Mouse (Mus musculus) stomach, postnatal 0 days (tissue): ENCODE data around the gene Fcamr. TPM values are rescaled to one million over a fixed set of nuclear protein-coding genes. Genes with fewer than 3 reads are reported as not detected.

ENCODE experiments used
- ATAC-seq: fragments of 200-750 bp; cut with Nextera tagmentation; 2 replicates; pipeline ENCODE4 v1.8.0; 2017; ENCODE audit not compliant: low FRiP score, low TSS enrichment
- DNase-seq: peaks from one replicate; pipeline ENCODE4 v3.0.0-alpha.2; 2016; ENCODE audit warnings: low spot score
- H3K27ac ChIP-seq: fragments of 300-500 bp; sonication (generic); replicated peaks from 2 replicates; pipeline ENCODE4 v1.5.1; 2014; ENCODE audit warnings: mild to moderate bottlenecking, control low read depth
- H3K27me3 ChIP-seq: fragments of 300-500 bp; sonication (generic); 2 replicates; pipeline ENCODE4 v1.6.1; 2014; ENCODE audit warnings: low read length; ENCODE audit not compliant: control insufficient read depth, insufficient read depth
- H3K36me3 ChIP-seq: fragments of 300-500 bp; sonication (generic); 2 replicates; pipeline ENCODE4 v1.6.1; 2014; ENCODE audit warnings: low read length, mixed read lengths; ENCODE audit not compliant: control insufficient read depth, insufficient read depth
- H3K4me1 ChIP-seq: fragments of 300-500 bp; sonication (generic); replicated peaks from 2 replicates; pipeline ENCODE4 v1.6.1; 2014; ENCODE audit warnings: antibody characterized with exemption; ENCODE audit not compliant: control insufficient read depth, insufficient read depth
- H3K4me2 ChIP-seq: fragments of 300-500 bp; sonication (generic); replicated peaks from 2 replicates; pipeline ENCODE4 v1.6.1; 2014; ENCODE audit warnings: low read depth, mild to moderate bottlenecking, control low read depth, moderate library complexity
- H3K4me3 ChIP-seq: fragments of 300-500 bp; sonication (generic); 2 replicates; pipeline ENCODE4 v1.5.1; 2014; ENCODE audit warnings: low read depth, low read length, control low read depth
- H3K9ac ChIP-seq: fragments of 300-500 bp; sonication (generic); 2 replicates; pipeline ENCODE4 v1.6.1; 2014; ENCODE audit warnings: mild to moderate bottlenecking, low read length, control low read depth, mixed read lengths
- H3K9me3 ChIP-seq: fragments of 300-500 bp; sonication (generic); 2 replicates; pipeline ENCODE4 v1.6.1; 2016; ENCODE audit warnings: low read length; ENCODE audit not compliant: control insufficient read depth
- CTCF ChIP-seq: IDR thresholded peaks from 2 replicates; pipeline ENCODE4 v1.5.1; 2016; ENCODE audit warnings: antibody characterized with exemption, low read depth, mild to moderate bottlenecking, moderate library complexity
- EP300 ChIP-seq: optimal IDR thresholded peaks from 2 replicates; pipeline ENCODE3; 2016; ENCODE audit warnings: antibody characterized with exemption
- WGBS: fragments of 180-500 bp; shearing (Covaris S2); extraction: QIAGEN DNeasy Blood & Tissue Kit; methylation state at CpG from one replicate; pipeline ENCODE4 v1.1.7; 2014; 5-methylcytosine and 5-hydroxymethylcytosine counted together
- polyA plus RNA-seq: library from polyadenylated mRNA; unstranded; fragments of >200 nt; fragmentation: Nextera tagmentation; extraction: Ambion mirVana; gene quantifications from 2 replicates; pipeline ENCODE4 v1.2.1, GENCODE M21; 2015

Gene Fcamr
- polyA plus RNA-seq, 1 experiment from 2014 or later = 0.24 TPM

DNA sequence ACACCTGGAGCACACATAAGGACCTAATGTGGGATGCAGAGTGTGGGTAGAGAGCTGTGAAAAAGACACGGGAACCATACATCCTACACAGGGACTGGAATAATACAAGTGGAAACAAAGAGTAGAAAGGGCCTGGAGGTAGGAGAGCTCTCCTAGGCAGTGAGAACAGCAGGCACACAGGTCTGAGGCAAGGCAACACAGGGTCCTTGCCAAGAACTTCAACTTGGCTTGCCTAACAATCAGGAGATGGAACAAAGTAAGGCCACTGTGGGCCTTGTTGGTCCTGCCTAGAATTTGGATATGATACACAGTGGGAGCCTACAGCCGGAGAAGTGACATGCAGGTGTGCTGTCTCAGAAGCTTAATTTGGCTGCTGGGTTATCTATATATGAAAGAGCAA, 30.8 kb upstream of the Fcamr start:
- no peak overlapping the region for H3K9ac ChIP-seq
- TF ChIP-seq EP300 (no peak), CTCF (no peak)
- 66% methylated on average over 2 of the region's 2 CpGs for WGBS
- H3K27ac ChIP-seq = peak overlapping the region; percentile 78
- no peaks in the 10 kb centered on the region for H3K9me3 ChIP-seq
- DNase-seq (no peak), ATAC-seq (no peak)
- H3K27me3 ChIP-seq = no peaks in the 10 kb centered on the region
- no peak overlapping the region for H3K4me2 ChIP-seq
- H3K4me3 ChIP-seq = no peak overlapping the region
- no peaks in the 10 kb centered on the region for H3K36me3 ChIP-seq
- H3K4me1 ChIP-seq = no peaks in the 10 kb centered on the region

- Histone ChIP-seq H3K9ac (no peak overlapping the region), H3K4me3 (no peak overlapping the region), H3K4me1 (no peaks in the 10 kb centered on the region), H3K36me3 (no peaks in the 10 kb centered on the region), H3K27me3 (no peaks in the 10 kb centered on the region), H3K9me3 (no peaks in the 10 kb centered on the region), H3K4me2 (no peak overlapping the region), H3K27ac (peak overlapping the region; percentile 78)
- ATAC-seq (peak; percentile 85), DNase-seq (peak; percentile 61)
- TF ChIP-seq CTCF (no peak), EP300 (peak; percentile 95)
- 63% methylated on average over 4 of the region's 4 CpGs for WGBS
Observed at GRCm38 (mm10) chr1:130770487-130770886, 30.2 kb upstream of the Fcamr start.

DNA sequence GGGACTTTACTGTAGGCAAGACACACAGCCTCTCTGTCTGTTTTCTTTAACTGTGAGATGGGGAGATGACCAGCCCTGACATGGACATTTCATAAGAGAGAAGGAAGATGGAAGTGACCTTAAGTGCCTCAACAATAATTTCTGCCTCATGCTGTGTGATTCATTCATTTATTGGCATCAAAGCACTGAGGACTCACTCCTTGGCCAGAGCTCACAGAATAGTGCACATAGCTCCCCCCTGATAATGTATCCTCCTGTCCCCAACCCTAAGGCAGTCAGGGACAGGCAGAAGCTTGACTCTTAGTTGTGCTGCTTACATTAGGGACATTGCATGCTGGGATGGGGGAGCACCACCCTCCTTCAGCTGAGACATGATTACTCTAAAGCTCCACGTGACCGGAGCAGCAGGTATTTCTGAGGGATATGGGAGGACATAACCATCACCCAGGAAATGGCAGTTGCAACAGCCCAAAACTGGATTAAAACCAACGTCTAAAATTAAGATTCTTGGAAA, 29.7 kb upstream of the Fcamr start:
- 49% methylated on average over 3 of the region's 3 CpGs for WGBS
- DNase-seq (no peak), ATAC-seq (peak; percentile 41)
- no peak overlapping the region for H3K4me3 ChIP-seq
- no peak overlapping the region for H3K9ac ChIP-seq
- no peak for TF ChIP-seq EP300
- TF ChIP-seq CTCF = no peak
- no peaks in the 10 kb centered on the region for H3K9me3 ChIP-seq
- H3K27me3 ChIP-seq = no peaks in the 10 kb centered on the region
- no peak overlapping the region for H3K4me2 ChIP-seq
- no peaks in the 10 kb centered on the region for H3K4me1 ChIP-seq
- peak overlapping the region; percentile 45; the same call in 1 of the 2 replicates for H3K27ac ChIP-seq
- no peaks in the 10 kb centered on the region for H3K36me3 ChIP-seq

GRCm38 (mm10) chr1:130775234-130775633, 25.5 kb upstream of the Fcamr start:
- no peak for DNase-seq
- WGBS = 64% methylated on average over 2 of the region's 2 CpGs

DNA sequence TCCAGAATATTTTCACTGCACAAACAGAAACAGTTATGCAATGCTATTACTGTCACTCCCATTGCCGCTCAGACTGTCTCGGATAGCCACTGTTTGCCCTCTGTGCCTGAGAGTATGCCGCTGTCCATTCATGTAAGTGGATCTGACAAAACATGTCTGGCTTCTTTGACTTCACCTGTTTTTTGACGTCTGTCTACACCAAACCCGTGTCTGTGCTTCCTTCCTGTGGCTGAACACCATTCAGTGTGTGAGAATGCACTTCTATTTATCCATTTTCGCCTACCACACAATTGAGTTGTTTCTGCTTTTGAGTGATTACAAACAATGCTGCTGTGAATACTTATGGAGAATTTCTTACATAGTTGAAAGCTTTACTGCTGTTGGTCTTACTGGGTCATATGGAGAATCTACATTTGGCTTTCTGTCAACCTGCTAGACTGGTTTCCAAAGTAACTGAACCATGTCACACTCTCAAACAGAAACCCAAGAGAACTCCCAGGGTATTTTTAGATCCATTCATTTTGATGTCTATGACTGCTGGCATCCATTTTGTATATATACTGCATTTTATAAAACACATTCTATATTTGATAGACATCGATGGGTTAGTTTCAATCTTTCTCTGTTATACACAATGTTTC, 24.9 kb upstream of the Fcamr start:
- peak overlapping the region; percentile 58; the same call in 1 of the 2 replicates for H3K27ac ChIP-seq
- no peaks in the 10 kb centered on the region for H3K27me3 ChIP-seq
- no peaks in the 10 kb centered on the region for H3K9me3 ChIP-seq
- no peak overlapping the region for H3K4me3 ChIP-seq
- no peak for ATAC-seq
- no peak overlapping the region for H3K4me2 ChIP-seq
- TF ChIP-seq CTCF (no peak), EP300 (no peak)
- WGBS = 65% methylated on average over 7 of the region's 7 CpGs
- H3K9ac ChIP-seq = no peak overlapping the region
- DNase-seq = no peak
- no peaks in the 10 kb centered on the region for H3K4me1 ChIP-seq
- H3K36me3 ChIP-seq = no peaks in the 10 kb centered on the region

More at GRCm38 (mm10) chr1:130775234-130775633, 25.5 kb upstream of the Fcamr start:
- ATAC-seq = no peak
- Histone ChIP-seq H3K36me3 (no peaks in the 10 kb centered on the region), H3K9me3 (no peaks in the 10 kb centered on the region), H3K27me3 (no peaks in the 10 kb centered on the region), H3K27ac (no peak overlapping the region), H3K9ac (no peak overlapping the region), H3K4me2 (no peak overlapping the region), H3K4me1 (no peaks in the 10 kb centered on the region), H3K4me3 (no peak overlapping the region)
- TF ChIP-seq CTCF (no peak), EP300 (no peak)

GRCm38 (mm10) chr1:130776645-130777044, 24.1 kb upstream of the Fcamr start:
- TF ChIP-seq EP300 (no peak), CTCF (peak; percentile 70)
- H3K9ac ChIP-seq = no peak overlapping the region
- ATAC-seq (peak; percentile 69; the same call in 1 of the 2 replicates), DNase-seq (no peak)
- no peaks in the 10 kb centered on the region for H3K4me1 ChIP-seq
- H3K4me2 ChIP-seq = no peak overlapping the region
- 84% methylated on average over 1 of the region's 1 CpGs for WGBS
- H3K4me3 ChIP-seq = no peak overlapping the region
- H3K36me3 ChIP-seq = no peaks in the 10 kb centered on the region
- H3K27ac ChIP-seq = no peak overlapping the region
- H3K9me3 ChIP-seq = no peaks in the 10 kb centered on the region
- no peaks in the 10 kb centered on the region for H3K27me3 ChIP-seq
